Mouse (Mus musculus): ENCODE measurements around the gene Il6. TPM values are rescaled to one million over a fixed set of nuclear protein-coding genes. Genes with fewer than 3 reads are reported as not detected.

Gene Il6
- total and polyA plus RNA-seq, 3 experiments = 1.2 to 12.9 TPM; not detected in 1

- no peaks in the 10 kb centered on the region for H3K79me2 ChIP-seq (replicated peaks; ENCODE audit: control insufficient read depth, extremely low read depth, insufficient read depth, poor library complexity, severe bottlenecking)
- no peak overlapping the region for H3K27ac ChIP-seq (ENCODE audit: insufficient read depth, low read depth)
- no peak for DNase-seq (ENCODE audit: extremely low read depth)
- H3K4me3 ChIP-seq (replicated peaks in 1 of 3; ENCODE audit: low read depth in 2 of 3, low read length in 2 of 3, poor library complexity in 1 of 3) = no peak overlapping the region
- no peak overlapping the region for H3K4me2 ChIP-seq (ENCODE audit: insufficient read depth, low read depth, poor library complexity, severe bottlenecking)
- H3K9ac ChIP-seq (ENCODE audit: insufficient read depth, low read depth) = no peak overlapping the region
- H3K9me3 ChIP-seq (replicated peaks; ENCODE audit: low read length) = peaks cover 6% of the 10 kb centered on the region
- H3K4me1 ChIP-seq (ENCODE audit: control insufficient read depth in 1 of 2, insufficient read depth in 2 of 2) = peaks cover 11 to 40% of the 10 kb centered on the region in 2 experiments
- dilution Hi-C loops (cut with MboI; ENCODE audit: extremely low pct_ligation_motif_present, extremely low pct_unique_long_range_greater_than_20kb, low sequenced_read_pairs) (no loop called here), in situ Hi-C loops (cut with MboI; ENCODE audit: low pct_ligation_motif_present, low pct_unique_long_range_greater_than_20kb, low sequenced_read_pairs) (no loop called here)
- TF ChIP-seq USF1 (IDR thresholded peaks at IDR 0.05; ENCODE audit: low read depth, low read length) = no peak
- no peak for TF ChIP-seq UBTF (IDR thresholded peaks at IDR 0.05; ENCODE audit: low read depth, low read length)
- no peak for TF ChIP-seq NRF1 (IDR thresholded peaks at IDR 0.05; ENCODE audit: low read depth, low read length)
- TF ChIP-seq MEF2A (IDR thresholded peaks at IDR 0.05; ENCODE audit: borderline replicate concordance, low read depth, low read length) = no peak
- TF ChIP-seq CHD2 (IDR thresholded peaks at IDR 0.05; ENCODE audit: low read length) = no peak
- no peaks in the 10 kb centered on the region for H3K27me3 ChIP-seq (replicated peaks)
- H3K36me3 ChIP-seq (replicated peaks in 1 of 2; ENCODE audit: control insufficient read depth in 1 of 2, insufficient read depth in 1 of 2, low read length in 1 of 2) = no peaks in the 10 kb centered on the region
Observed at GRCm38 (mm10) chr5:29997351-29997750, 15.6 kb upstream of the Il6 start.

DNA sequence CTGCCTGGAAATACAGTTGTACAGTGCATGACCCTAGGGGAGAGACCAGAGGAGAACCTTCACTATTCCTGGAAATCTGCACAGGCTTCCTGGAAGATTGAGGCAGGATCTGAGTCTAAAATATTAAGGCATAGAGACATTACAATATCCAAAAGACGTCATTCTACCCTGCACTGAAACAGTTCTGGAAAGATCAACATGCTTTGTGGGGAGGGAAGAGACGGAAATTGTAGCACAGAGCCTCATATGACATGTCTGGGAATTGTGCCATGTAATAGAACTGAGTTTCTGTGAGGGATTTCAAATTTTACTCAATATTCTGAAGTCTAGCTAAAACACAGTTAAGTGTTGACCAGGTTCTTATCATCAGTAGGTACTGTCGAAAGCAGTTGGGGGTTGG lies 12.0 kb upstream of the Il6 start:
- Histone ChIP-seq H3K4me2 (ENCODE audit: insufficient read depth, low read depth, poor library complexity, severe bottlenecking) (no peak overlapping the region), H3K79me2 (replicated peaks; ENCODE audit: control insufficient read depth, extremely low read depth, insufficient read depth, poor library complexity, severe bottlenecking) (no peaks in the 10 kb centered on the region), H3K36me3 (replicated peaks in 1 of 2; ENCODE audit: control insufficient read depth in 1 of 2, insufficient read depth in 1 of 2, low read length in 1 of 2) (no peaks in the 10 kb centered on the region), H3K4me3 (replicated peaks in 1 of 3; ENCODE audit: low read depth in 2 of 3, low read length in 2 of 3, poor library complexity in 1 of 3) (no peak overlapping the region), H3K9me3 (replicated peaks; ENCODE audit: low read length) (peaks cover 6% of the 10 kb centered on the region), H3K4me1 (ENCODE audit: control insufficient read depth in 1 of 2, insufficient read depth in 2 of 2) (peaks cover 3 to 12% of the 10 kb centered on the region in 2 experiments; a peak in 3 of 4 replicates), H3K27me3 (replicated peaks) (no peaks in the 10 kb centered on the region), H3K9ac (ENCODE audit: insufficient read depth, low read depth) (no peak overlapping the region), H3K27ac (ENCODE audit: insufficient read depth, low read depth) (no peak overlapping the region)
- DNase-seq (ENCODE audit: extremely low read depth) = no peak
- dilution Hi-C loops (cut with MboI; ENCODE audit: extremely low pct_ligation_motif_present, extremely low pct_unique_long_range_greater_than_20kb, low sequenced_read_pairs) = no loop called here
- TF ChIP-seq IRF4 (IDR thresholded peaks at IDR 0.05; ENCODE audit: low read depth, low read length) (no peak), JUND (conservative IDR thresholded peaks at IDR 0.05; ENCODE audit: low read depth, low read length) (no peak), MAX (IDR thresholded peaks at IDR 0.05; ENCODE audit: low read length) (no peak), TBP (conservative IDR thresholded peaks at IDR 0.05; ENCODE audit: low read depth, low read length) (no peak), MAZ (IDR thresholded peaks at IDR 0.05; ENCODE audit: low read depth, low read length) (no peak), UBTF (IDR thresholded peaks at IDR 0.05; ENCODE audit: low read depth, low read length) (no peak), CHD2 (IDR thresholded peaks at IDR 0.05; ENCODE audit: low read length) (no peak), CHD1 (IDR thresholded peaks at IDR 0.05; ENCODE audit: low read depth, low read length) (no peak), ZC3H11A (IDR thresholded peaks at IDR 0.05; ENCODE audit: low read depth, low read length) (no peak), MEF2A (IDR thresholded peaks at IDR 0.05; ENCODE audit: borderline replicate concordance, low read depth, low read length) (no peak), EP300 (IDR thresholded peaks at IDR 0.05; ENCODE audit: low read length) (no peak), JUN (IDR thresholded peaks at IDR 0.05; ENCODE audit: insufficient read depth, low read depth, low read length) (no peak), ZMIZ1 (IDR thresholded peaks at IDR 0.05; ENCODE audit: low read depth, low read length) (no peak), TCF12 (IDR thresholded peaks at IDR 0.05; ENCODE audit: low read depth, low read length) (no peak)
- in situ Hi-C loops (cut with MboI; ENCODE audit: low pct_ligation_motif_present, low pct_unique_long_range_greater_than_20kb, low sequenced_read_pairs) = loop anchor here (25.0 kb wide), 1 partner anchor 164 kb away; no protein-coding TSS in a partner anchor

Measured in CH12.LX (cell line).